Mouse (Mus musculus) small intestine, adult 2 months (tissue): ENCODE results near the gene Mylk2. TPM values are rescaled to one million over a fixed set of nuclear protein-coding genes. Genes with fewer than 3 reads are reported as not detected.

Experiments
- H3K27ac ChIP-seq: fragments of 200-500 bp; 2 replicates; pipeline ENCODE4 v1.5.1; 2012; ENCODE audit warnings: low read depth, low read length, control low read depth, inconsistent platforms; ENCODE audit not compliant: insufficient read depth
- H3K27me3 ChIP-seq: fragments of 200-500 bp; 2 replicates; pipeline ENCODE4 v1.6.1; 2012; ENCODE audit warnings: mild to moderate bottlenecking, moderate library complexity, low read length, inconsistent platforms; ENCODE audit not compliant: control insufficient read depth, insufficient read depth
- H3K36me3 ChIP-seq: fragments of 200-500 bp; 2 replicates; pipeline ENCODE4 v1.6.1; 2012; ENCODE audit warnings: mild to moderate bottlenecking, low read length, control low read depth, inconsistent platforms; ENCODE audit not compliant: control insufficient read depth, insufficient read depth
- H3K4me1 ChIP-seq: fragments of 200-500 bp; 2 replicates; pipeline ENCODE4 v1.6.1; 2012; ENCODE audit warnings: low read length, inconsistent platforms, mixed read lengths; ENCODE audit not compliant: control insufficient read depth, insufficient read depth, insufficient read length
- H3K4me3 ChIP-seq: fragments of 200-500 bp; 2 replicates; pipeline ENCODE4 v1.5.1; 2012; ENCODE audit warnings: low read depth, mild to moderate bottlenecking, control low read depth, inconsistent platforms, low read length, moderate library complexity
- CTCF ChIP-seq: fragments of 200-500 bp; IDR thresholded peaks from 2 replicates; pipeline ENCODE4 v1.5.1; 2012; ENCODE audit warnings: low read depth, mild to moderate bottlenecking, control low read depth, inconsistent platforms, low read length, moderate library complexity, mixed read lengths; ENCODE audit not compliant: insufficient replicate concordance, insufficient read length; ENCODE audit errors: extremely low read depth
- POLR2A ChIP-seq: fragments of 200-500 bp; IDR thresholded peaks from 2 replicates; pipeline ENCODE4 v1.6.1; 2012; ENCODE audit warnings: low read depth, mild to moderate bottlenecking, control low read depth, inconsistent platforms, low read length, moderate library complexity
- WGBS: fragments of 180-500 bp; shearing (Covaris S2); methylation state at CpG from one replicate; pipeline ENCODE4 v1.1.7; 2018; 5-methylcytosine and 5-hydroxymethylcytosine counted together
- polyA plus RNA-seq: library from polyadenylated mRNA; depleted of rRNA; stranded (reverse); fragments of >200 nt; gene quantifications from 2 replicates; pipeline ENCODE4 v1.2.3, GENCODE M21; 2012; rRNA removed

Mylk2 gene
- polyA plus RNA-seq, 1 experiment, result not detected

- peak overlapping the region; percentile 51 for H3K4me3 ChIP-seq
- WGBS, result 18% methylated on average over 13 of the region's 13 CpGs
- H3K27ac ChIP-seq, result no peak overlapping the region
- no peak for TF ChIP-seq CTCF
- TF ChIP-seq POLR2A, result no peak
- no peaks in the 10 kb centered on the region for H3K4me1 ChIP-seq
- H3K36me3 ChIP-seq, result no peaks in the 10 kb centered on the region
- peaks cover 25% of the 10 kb centered on the region for H3K27me3 ChIP-seq
Observed at GRCm38 (mm10) chr2:152951850-152952720, 40.9 kb downstream of the Mylk2 start.

DNA sequence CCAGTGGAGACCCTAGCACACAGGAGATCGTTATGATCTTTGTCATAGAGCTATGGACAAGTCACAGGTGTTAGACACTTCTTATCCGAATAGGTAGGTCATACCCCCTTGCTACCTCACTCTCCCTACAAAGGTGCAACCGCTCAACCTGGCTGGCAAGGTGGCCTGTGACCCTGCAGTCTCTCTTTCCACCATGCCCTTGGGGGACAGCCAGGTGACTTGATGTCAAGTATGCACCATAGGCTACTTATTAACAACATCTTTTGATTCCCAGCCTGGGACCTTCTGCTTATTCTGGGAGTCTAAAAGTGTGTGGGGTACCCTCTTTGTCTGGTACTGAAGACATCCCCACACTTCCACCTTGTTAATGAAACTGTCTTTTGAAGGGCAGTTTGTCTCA lies 47.0 kb downstream of the Mylk2 start:
- TF ChIP-seq POLR2A, result no peak
- TF ChIP-seq CTCF, result no peak
- WGBS, result 67% methylated on average over 3 of the region's 3 CpGs

DNA sequence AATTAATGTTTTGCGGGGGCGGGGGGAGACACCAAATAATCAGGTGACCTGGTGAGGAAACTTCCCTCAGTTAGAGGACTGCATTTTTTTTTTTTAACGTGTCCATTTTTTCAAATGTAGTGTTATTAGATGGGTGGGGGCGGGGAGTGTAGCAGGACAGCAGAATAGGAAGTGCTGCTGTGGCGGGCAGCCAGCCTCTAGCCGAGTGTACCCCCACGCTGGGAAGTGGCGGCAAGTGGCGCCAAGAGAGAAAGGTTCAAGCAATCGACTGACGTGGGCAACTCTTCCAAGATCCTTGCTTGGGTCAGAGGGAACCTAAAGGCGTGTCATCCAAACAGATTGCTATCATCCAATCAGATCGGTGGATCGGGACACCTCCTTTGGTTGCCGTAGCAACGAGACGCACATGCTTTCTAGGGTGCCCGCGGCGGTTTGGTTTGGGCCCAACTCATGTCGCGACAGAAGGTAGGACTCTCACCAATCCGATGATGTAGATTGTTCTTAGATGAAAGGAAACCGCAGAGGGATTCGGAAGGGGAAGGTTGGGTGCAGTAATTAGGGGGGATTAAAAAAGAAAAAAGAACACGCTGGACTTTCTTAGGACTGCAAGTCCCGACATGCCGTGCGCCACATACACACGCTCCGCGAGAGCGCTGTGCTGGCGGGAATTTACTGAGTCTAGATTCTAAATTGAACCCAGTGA lies 51.1 kb downstream of the Mylk2 start, which contains the start of gene Ttll9:
Gene Ttll9, plus strand, starts transcription at position 395 of the 703 bp plus-strand sequence.
- H3K4me1 ChIP-seq, result peaks cover 4% of the 10 kb centered on the region; the same call in 1 of the 2 replicates
- H3K27ac ChIP-seq, result no peak within 1 kb of the TSS
- WGBS, result 4% methylated on average over 34 of the region's 34 CpGs
- no peak for TF ChIP-seq POLR2A
- TF ChIP-seq CTCF, result no peak
- H3K4me3 ChIP-seq, result peak within 1 kb of the TSS; percentile 57
- H3K27me3 ChIP-seq, result peaks cover 6% of the 10 kb centered on the region
- H3K36me3 ChIP-seq, result no peaks in the 10 kb centered on the region

More for the DNA sequence above, 47.0 kb downstream of the Mylk2 start:
- no peaks in the 10 kb centered on the region for H3K36me3 ChIP-seq
- no peak overlapping the region for H3K4me3 ChIP-seq
- H3K27ac ChIP-seq, result no peak overlapping the region
- peaks cover 4% of the 10 kb centered on the region; the same call in 1 of the 2 replicates for H3K4me1 ChIP-seq
- H3K27me3 ChIP-seq, result peaks cover 11% of the 10 kb centered on the region

GRCm38 (mm10) chr2:152965555-152965954 lies 54.4 kb downstream of the Mylk2 start:
- TF ChIP-seq CTCF, result no peak
- no peak for TF ChIP-seq POLR2A
- H3K27ac ChIP-seq, result no peak overlapping the region
- no peaks in the 10 kb centered on the region for H3K36me3 ChIP-seq
- WGBS, result 55% methylated on average over 4 of the region's 4 CpGs
- peaks cover 6% of the 10 kb centered on the region for H3K27me3 ChIP-seq
- H3K4me3 ChIP-seq, result no peak overlapping the region
- peaks cover 4% of the 10 kb centered on the region; the same call in 1 of the 2 replicates for H3K4me1 ChIP-seq

Other genes with a start within 250 kb of the Mylk2 start
- 152 and 199 TPM in 2 replicates for gene H13, start 241.9 kb upstream of the Mylk2 start, polyA plus RNA-seq
- gene Mcts2, start 224.3 kb upstream of the Mylk2 start, polyA plus RNA-seq, result 1.3 and 1.7 TPM in 2 replicates
- 585 and 916 TPM in 2 replicates for gene Id1, start 175.1 kb upstream of the Mylk2 start, polyA plus RNA-seq
- gene Cox4i2, start 157.2 kb upstream of the Mylk2 start, polyA plus RNA-seq, result 0.50 and 1.7 TPM in 2 replicates
- gene Bcl2l1, start 79.6 kb upstream of the Mylk2 start, polyA plus RNA-seq, result 20.7 and 53.8 TPM in 2 replicates
- 0.52 and 1.3 TPM in 2 replicates for gene Tpx2, start 63.4 kb upstream of the Mylk2 start, polyA plus RNA-seq
- 1.3 and 2.6 TPM in 2 replicates for gene Foxs1, start 21.9 kb downstream of the Mylk2 start, polyA plus RNA-seq
- not detected in 2 replicates for gene Dusp15, start 40.3 kb downstream of the Mylk2 start, polyA plus RNA-seq
- not detected in 2 replicates for gene Ttll9, start 51.1 kb downstream of the Mylk2 start, polyA plus RNA-seq
- gene Pdrg1, start 104.1 kb downstream of the Mylk2 start, polyA plus RNA-seq, result 11.0 and 18.4 TPM in 2 replicates
- gene Xkr7, start 120.5 kb downstream of the Mylk2 start, polyA plus RNA-seq, result 0.09 and 0.15 TPM in 2 replicates
- 6.9 and 9.2 TPM in 2 replicates for gene Ccm2l, start 154.6 kb downstream of the Mylk2 start, polyA plus RNA-seq
- gene Hck, start 197.1 kb downstream of the Mylk2 start, polyA plus RNA-seq, result 16.8 and 31.9 TPM in 2 replicates
- gene Tm9sf4, start 250.0 kb downstream of the Mylk2 start, polyA plus RNA-seq, result 18.3 and 27.9 TPM in 2 replicates